Mouse (Mus musculus): ENCODE measurements at regions not wholly inside any gene's neighbourhood (a gene's known extent, or its start where the extent isn't known, plus 50 kb on each side); places are given as distances from the start of the nearest gene placed in this dataset.

GRCm38 (mm10) chr2:26787312-26787711 lies 77.5 kb downstream of the Abo start:
- no peak for DNase-seq (ENCODE audit: low read depth, low spot score)

DNA sequence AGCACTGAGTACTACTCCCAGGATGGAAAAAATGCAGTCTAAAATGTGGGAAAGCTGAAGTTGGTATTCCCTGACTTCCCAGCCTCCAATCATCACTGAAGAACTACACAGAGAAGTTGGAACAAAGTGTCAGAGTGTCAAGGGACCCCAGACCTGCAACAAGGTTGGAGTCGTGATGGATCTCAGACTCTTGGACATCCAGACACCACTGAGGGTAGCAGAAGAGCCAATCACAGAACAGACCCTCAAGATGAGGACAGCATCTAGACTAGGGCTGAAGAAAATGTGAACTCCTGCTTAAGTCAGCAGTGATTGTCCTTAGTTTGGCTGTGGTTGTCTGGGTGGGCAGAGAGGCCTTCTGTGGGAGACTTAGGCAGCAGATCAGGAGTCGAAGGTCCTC lies 87.8 kb downstream of the Abo start:
- DNase-seq (ENCODE audit: low read depth, low spot score), result no peak

- peak; percentile 64 for DNase-seq (ENCODE audit: low read depth, low spot score)
These were observed 82.3 kb upstream of the Lcn4 start for GRCm38 (mm10) chr2:26753357-26753756.

- no peak for DNase-seq (ENCODE audit: low read depth, low spot score)
These were observed 80.8 kb upstream of the Lcn4 start for GRCm38 (mm10) chr2:26751916-26752315.

- peak; percentile 36 for DNase-seq (ENCODE audit: low read depth, low spot score)
These were observed 73.3 kb upstream of the Lcn4 start for GRCm38 (mm10) chr2:26744341-26744740.

DNA sequence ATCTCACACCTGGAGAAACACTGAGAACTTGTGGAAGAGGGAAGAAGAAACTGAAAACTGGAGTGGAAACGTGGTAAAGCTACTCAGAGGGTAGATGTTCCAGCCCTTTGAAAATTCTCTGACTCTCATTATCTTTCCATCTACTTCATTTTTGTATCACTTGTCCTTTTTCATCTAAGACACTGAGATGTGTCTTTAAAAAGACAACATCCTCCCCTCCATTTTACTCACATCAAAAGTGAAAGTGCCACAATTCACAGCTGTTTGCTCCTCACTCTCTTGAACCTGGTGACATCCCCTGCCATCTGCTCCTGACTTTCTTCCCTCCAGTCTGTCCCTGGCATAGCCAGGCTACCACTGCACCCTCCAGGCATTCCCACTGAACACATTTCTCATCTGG lies 67.8 kb upstream of the Lcn4 start:
- peak; percentile 62 for DNase-seq (ENCODE audit: low read depth, low spot score)

DNA sequence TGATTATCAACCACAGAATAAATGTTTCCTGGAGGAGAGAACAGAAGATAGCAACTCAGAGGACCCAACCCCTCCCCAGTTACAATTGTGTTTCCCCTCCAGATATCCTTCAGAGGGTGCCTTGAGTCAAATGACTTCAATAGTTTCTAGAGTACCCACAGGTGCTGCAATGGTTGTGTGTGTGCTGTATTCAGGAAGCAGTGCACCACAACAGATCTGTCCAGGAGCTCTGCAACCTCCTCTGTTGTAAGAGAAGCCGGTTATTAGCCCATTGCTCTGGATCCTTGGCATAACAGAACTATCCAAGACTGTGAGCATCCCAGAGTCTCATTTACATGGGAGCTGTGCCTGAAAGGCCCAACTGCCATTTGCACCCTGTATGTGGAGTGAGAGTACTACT lies 66.6 kb upstream of the Lcn4 start:
- no peak for DNase-seq (ENCODE audit: low read depth, low spot score)

All from CD4-positive helper T cell, adult 2 months (primary cell).